In genomic region chr16:91779576-91779975, GRCm38 (mm10) we compare ENCODE assay signal across 28 mouse cellular contexts.
"Had no signal": no experiment of that assay in that cellular context is flagged by ENCODE, and none has a peak within 500 bp of the region (broad histone marks: within the 10 kb centered on the region; RNA-seq: fewer than 3 reads in every experiment).

No protein-coding gene starts in this region.

- H3K27me3 ChIP-seq: limb, embryonic 12.5 days; limb, embryonic 13.5 days; limb, embryonic 15.5 days; lung, embryonic 15.5 days; midbrain, embryonic 12.5 days; midbrain, embryonic 13.5 days; midbrain, embryonic 15.5 days; neural tube, embryonic 12.5 days had no signal

- H3K4me3 ChIP-seq: limb, embryonic 10.5 days; limb, embryonic 12.5 days; limb, embryonic 13.5 days; limb, embryonic 15.5 days; liver, embryonic 12.5 days; liver, embryonic 13.5 days; liver, embryonic 15.5 days; lung, embryonic 15.5 days; megakaryocyte, embryonic 14.5 days; midbrain, embryonic 10.5 days; midbrain, embryonic 12.5 days; midbrain, embryonic 13.5 days; midbrain, embryonic 15.5 days; myocyte; neural tube, embryonic 12.5 days had no signal

- H3K9me3 ChIP-seq: limb, embryonic 10.5 days; limb, embryonic 12.5 days; limb, embryonic 13.5 days; limb, embryonic 15.5 days; liver, embryonic 12.5 days; liver, embryonic 13.5 days; liver, embryonic 15.5 days; lung, embryonic 15.5 days; megakaryocyte, embryonic 14.5 days; midbrain, embryonic 10.5 days; midbrain, embryonic 12.5 days; midbrain, embryonic 13.5 days; midbrain, embryonic 15.5 days; neural tube, embryonic 12.5 days had no signal

- DNase-seq: left cerebral cortex, postnatal 4 days; liver; liver, embryonic 13.5 days; liver, postnatal 0 days; lung, adult 18-20 months; lung, adult 2 months; lung, embryonic 14.5 days; lung, postnatal 10 days; lung, postnatal 14 days; lung, postnatal 36 days; lung, postnatal 4 days; midbrain, embryonic 14.5 days had no signal

- H3K27ac ChIP-seq: limb, embryonic 10.5 days; limb, embryonic 12.5 days; limb, embryonic 13.5 days; limb, embryonic 15.5 days; liver, embryonic 12.5 days; liver, embryonic 13.5 days; liver, embryonic 14.5 days; liver, embryonic 15.5 days; lung, embryonic 15.5 days; macrophage; midbrain, embryonic 10.5 days; midbrain, embryonic 12.5 days; midbrain, embryonic 13.5 days; midbrain, embryonic 15.5 days; neural tube, embryonic 12.5 days had no signal

- H3K36me3 ChIP-seq: liver, embryonic 12.5 days; liver, embryonic 15.5 days; lung, embryonic 15.5 days; midbrain, embryonic 15.5 days had no signal

- H3K4me1 ChIP-seq: limb, embryonic 10.5 days; limb, embryonic 12.5 days; midbrain, embryonic 15.5 days had no signal
